Mouse (Mus musculus): ENCODE measurements around the gene Tinagl1.

- TF ChIP-seq POLR2A (IDR thresholded peaks at IDR 0.05; ENCODE audit: borderline replicate concordance, low read depth, low read length) (no peak), CTCF (IDR thresholded peaks at IDR 0.05; ENCODE audit: low read depth, low read length) (no peak)
These were observed 2.8 kb downstream of the Tinagl1 start for GRCm38 (mm10) chr4:130171951-130172765.
